Mouse (Mus musculus) Patski (cell line): ENCODE data around the gene Mettl9. TPM values are rescaled to one million over a fixed set of nuclear protein-coding genes. Genes with fewer than 3 reads are reported as not detected.

Source experiments
- ATAC-seq: fragments of 100-300 bp; one replicate; pipeline ENCODE4 v1.8.0; 2021
- CTCF ChIA-PET: fragments of 350-600 bp; sonication (Branson Sonifier 250); formaldehyde crosslinking; loops from one replicate; lab custom pipeline; 2022; ENCODE audit warnings: inconsistent platforms; lab: Charles Lee
- POLR2A ChIA-PET: fragments of 350-600 bp; sonication (Branson Sonifier 250); formaldehyde crosslinking; loops from one replicate; lab custom pipeline; 2022; ENCODE audit warnings: antibody characterized with exemption, inconsistent platforms; lab: Charles Lee
- DNase-seq: peaks from one replicate; pipeline ENCODE4 v3.0.0-alpha.2; 2011; ENCODE audit warnings: low read depth, low spot score
- H3K27me3 ChIP-seq: fragments of 371-371 bp; one replicate; pipeline ENCODE4 v1.5.1; 2021
- CTCF ChIP-seq: fragments of 100-300 bp; IDR thresholded peaks from one replicate; pipeline ENCODE4 v1.5.1; 2021
- in situ Hi-C: fragments of 300-500 bp; cut with MboI; formaldehyde crosslinking; loops from 3 replicates; pipeline ENCODE4 v1.11.1; 2018; ENCODE audit warnings: low pct_unique_long_range_greater_than_20kb, mixed read lengths
- polyA plus RNA-seq: library from polyadenylated mRNA; unstranded; gene quantifications from one replicate; pipeline ENCODE4 v1.2.3, GENCODE M21; 2021

The Mettl9 gene
- polyA plus RNA-seq, 1 experiment from 2014 or later: 145 TPM

DNA sequence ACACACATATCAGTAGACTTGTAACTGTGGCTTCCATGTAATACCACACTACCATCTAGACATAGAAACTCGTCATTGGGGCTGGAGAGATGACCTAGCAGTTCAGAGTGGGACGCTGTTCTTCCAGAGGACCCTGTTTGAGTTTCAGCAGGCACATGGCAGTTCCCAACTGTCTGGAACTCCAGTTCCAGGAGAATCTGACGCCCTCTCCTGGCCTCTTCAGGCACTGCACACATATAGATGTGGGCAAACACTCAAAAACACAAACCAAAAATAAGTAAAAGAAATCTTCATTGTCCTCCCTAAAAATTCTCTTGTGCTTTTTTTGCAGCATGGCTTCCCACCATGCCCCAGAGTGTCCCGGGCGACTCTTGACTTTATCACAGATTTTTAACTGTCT lies 54.5 kb downstream of the Mettl9 start:
- POLR2A ChIA-PET: no interaction called here
- ATAC-seq: no peak
- peak; percentile 29 for TF ChIP-seq CTCF
- CTCF ChIA-PET: interaction anchor here (1.3 kb wide), 1 partner anchor 13 kb away, joined by 8 read pairs; no protein-coding TSS in a partner anchor
- no peaks in the 10 kb centered on the region for H3K27me3 ChIP-seq
- in situ Hi-C loops: no loop called here
- DNase-seq: no peak

DNA sequence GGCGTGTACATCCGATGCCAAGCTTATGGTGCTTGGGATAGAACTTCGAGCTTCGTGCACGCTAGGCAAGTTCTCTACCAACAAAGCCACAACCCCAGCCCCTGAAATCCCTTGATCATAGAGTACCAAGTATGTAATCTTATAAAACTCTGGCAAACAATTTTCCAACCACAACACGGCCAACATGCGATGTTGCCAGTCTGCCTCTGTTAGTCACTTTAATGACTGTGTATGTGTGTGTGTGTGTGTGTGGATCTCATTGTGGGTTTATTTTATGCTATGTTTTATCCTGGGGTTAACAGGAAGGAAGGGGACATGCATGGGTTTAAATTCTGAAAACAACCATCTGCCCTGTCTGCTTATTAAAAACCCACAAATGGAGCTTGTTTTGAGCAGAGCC lies 56.5 kb downstream of the Mettl9 start:
- TF ChIP-seq CTCF: no peak
- ChIA-PET POLR2A (no interaction called here), CTCF (no interaction called here)
- ATAC-seq (no peak), DNase-seq (no peak)
- H3K27me3 ChIP-seq: no peaks in the 10 kb centered on the region
- in situ Hi-C loops: no loop called here

DNA sequence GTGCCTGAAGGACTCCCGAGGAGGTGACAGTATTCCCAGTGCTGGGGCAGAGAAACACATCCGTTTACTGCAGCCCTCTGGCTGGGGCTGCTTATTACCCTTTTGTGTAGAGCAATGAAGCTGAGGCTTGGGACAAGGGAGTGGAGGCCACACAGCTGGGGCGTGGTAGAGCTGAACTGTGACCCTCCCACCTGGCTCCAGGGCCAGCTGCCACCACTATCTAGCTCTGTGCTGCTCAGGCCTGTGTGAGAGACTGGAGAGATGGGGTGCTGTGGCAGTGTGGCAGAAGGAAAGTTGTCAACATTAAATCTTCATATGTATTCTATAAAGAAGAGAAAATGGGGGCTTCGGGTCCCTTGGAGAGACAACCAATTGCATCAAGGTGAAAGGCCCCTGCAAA lies 58.8 kb downstream of the Mettl9 start:
- POLR2A ChIA-PET: interaction anchor here (0.6 kb wide), 1 partner anchor 8 kb away, joined by 6 read pairs; no protein-coding TSS in a partner anchor

DNA sequence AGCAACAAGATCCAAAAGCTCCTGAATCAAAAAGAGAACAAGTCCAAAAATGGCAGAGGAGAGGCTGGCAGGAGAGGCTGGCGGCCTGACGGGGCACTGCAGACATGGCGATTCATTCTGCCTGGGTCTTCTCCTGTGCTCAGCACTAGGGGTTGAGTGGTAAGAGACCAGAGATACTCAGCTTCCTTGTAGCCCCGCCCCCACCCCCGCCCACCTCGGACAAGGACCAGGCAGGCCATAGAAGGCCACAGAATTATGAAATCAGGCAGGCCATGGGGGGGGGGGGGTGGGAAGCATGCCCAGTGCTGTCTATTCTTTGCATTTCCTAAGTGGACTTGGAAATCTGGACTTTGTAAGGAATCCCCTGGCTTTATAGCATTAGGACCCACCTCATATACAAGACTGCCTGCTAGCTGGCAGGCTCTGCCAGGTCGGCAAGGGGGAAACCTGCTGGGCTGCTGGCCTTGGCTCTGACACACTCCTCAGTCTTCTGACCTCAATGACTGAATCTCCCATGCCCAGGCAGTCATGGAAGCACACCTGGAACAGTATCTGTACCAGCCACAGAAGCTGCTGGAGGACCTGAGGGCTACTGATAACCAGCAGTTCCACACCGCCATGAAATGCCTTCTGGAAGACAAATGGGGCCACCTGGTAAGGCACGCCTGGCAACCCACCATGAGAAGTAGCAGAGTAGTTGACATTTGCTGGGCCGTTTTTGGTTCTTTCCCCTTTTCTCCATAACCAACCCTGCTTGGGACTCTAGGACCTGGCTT lies 64.6 kb downstream of the Mettl9 start:
- ChIA-PET CTCF (no interaction called here), POLR2A (no interaction called here)
- in situ Hi-C loops: no loop called here
- no peak for TF ChIP-seq CTCF
- H3K27me3 ChIP-seq: no peaks in the 10 kb centered on the region
- ATAC-seq (no peak), DNase-seq (no peak)

More for the DNA sequence above, 58.8 kb downstream of the Mettl9 start:
- no peaks in the 10 kb centered on the region for H3K27me3 ChIP-seq
- ATAC-seq: no peak
- CTCF ChIA-PET: interaction anchor here (0.9 to 1.3 kb wide), 4 partner anchors 10 to 131 kb away, joined by 3 read pairs; partner anchors contain the start of gene Igsf6
- no peak for TF ChIP-seq CTCF
- in situ Hi-C loops: no loop called here
- no peak for DNase-seq

DNA sequence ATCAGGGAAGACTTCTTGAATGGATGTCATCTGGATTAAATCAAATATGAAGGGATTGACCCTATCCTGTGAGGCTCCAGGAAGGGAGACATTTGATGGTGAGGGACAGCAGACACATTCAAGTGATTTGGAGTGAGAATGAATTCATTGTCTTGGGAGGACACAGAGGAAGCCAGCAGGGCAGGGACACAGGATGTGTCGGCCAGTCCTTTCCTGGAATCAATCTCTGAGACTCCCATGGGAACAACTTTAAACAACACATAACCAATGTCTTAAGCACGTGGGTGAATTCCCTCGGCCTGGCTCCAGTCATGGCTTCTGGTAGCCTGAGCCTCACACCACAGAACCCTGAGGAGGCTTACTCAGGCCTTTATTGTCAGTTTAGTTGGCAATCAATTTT lies 73.6 kb downstream of the Mettl9 start:
- no peak for TF ChIP-seq CTCF
- H3K27me3 ChIP-seq: no peaks in the 10 kb centered on the region
- ChIA-PET POLR2A (no interaction called here), CTCF (no interaction called here)
- DNase-seq (no peak), ATAC-seq (no peak)
- in situ Hi-C loops: no loop called here

DNA sequence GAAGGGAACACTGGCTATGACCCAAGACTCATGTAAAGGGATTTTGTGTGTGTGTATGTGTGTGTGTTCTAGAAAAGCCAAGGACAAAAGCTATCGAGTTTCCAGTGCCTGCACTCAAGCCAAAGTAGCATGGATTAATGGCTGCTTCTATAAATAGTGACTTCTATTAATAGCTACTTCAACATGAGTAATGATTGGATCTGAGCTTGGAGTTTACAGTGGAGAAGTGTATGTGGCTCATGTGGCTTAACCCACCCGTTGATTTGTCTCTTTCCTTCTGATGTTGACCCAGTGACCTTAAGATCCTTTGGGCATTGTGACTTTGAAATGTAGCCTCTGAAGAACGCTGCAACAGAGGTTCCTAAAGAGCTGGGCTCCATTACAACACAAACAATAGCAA lies 77.1 kb downstream of the Mettl9 start:
- no peak for TF ChIP-seq CTCF
- in situ Hi-C loops: no loop called here
- CTCF ChIA-PET: interaction anchor here (0.7 to 1.0 kb wide), 3 partner anchors 8 to 24 kb away, joined by 3 to 5 read pairs (median 3); no protein-coding TSS in a partner anchor
- ATAC-seq (no peak), DNase-seq (no peak)
- no peaks in the 10 kb centered on the region for H3K27me3 ChIP-seq
- POLR2A ChIA-PET: no interaction called here

DNA sequence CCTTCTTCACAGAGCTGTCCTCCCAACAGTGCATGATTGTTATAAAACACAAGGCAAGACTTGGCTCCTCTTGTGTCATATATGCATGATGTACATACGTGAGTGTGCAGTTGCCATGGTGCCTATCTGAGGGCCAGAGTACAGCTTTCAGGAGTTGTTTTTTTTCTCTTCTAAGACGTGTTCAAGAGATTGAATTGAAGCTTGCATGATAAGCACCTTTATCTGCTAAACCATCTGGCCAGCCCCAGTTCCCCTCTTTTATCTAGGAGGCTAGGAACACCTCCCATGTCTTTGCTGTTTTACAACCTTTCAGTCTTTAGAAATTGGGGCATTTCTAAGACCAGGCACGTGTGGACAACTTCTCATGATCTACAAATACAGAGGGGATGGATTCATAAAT lies 77.5 kb downstream of the Mettl9 start:
- DNase-seq (no peak), ATAC-seq (no peak)
- ChIA-PET CTCF (interaction anchor here (0.8 to 1.0 kb wide), 2 partner anchors 8 to 9 kb away, joined by 3 to 5 read pairs; no protein-coding TSS in a partner anchor), POLR2A (no interaction called here)
- TF ChIP-seq CTCF: no peak
- H3K27me3 ChIP-seq: no peaks in the 10 kb centered on the region
- in situ Hi-C loops: no loop called here

DNA sequence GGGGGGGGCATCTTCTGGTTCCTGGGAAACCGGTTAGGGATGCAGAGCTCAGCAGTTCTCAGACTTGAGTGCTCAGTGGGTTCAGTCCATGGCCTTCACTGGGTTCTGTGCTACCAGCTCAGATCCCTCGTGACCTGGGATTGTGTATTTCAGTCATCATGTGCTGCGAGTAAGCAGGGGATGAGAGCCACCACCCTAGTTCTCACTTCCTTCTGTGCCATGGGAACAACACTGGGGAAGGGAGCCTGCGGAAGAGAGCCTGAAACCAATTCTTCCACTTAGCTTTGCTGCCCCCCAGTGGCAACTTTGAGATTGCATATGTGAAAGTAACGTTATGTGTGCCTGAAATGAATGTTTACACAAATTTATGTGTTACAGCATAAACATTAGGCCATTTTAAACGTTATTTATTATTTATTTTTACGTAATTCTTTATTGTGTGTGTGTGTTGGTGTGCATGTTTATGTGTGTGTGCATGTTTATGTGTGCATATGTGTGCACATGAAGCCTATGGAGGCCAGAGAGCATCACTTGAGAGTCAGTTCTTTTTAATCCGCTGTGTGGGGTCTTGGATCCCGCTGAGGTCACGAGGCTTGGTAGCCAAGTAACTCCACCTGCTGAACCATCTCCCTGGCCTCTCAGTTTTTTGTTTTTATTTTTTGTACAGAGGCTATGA lies 86.0 kb downstream of the Mettl9 start:
- in situ Hi-C loops: loop anchor here (10.0 kb wide), 1 partner anchor 285 kb away; no protein-coding TSS in a partner anchor
- peak; percentile 28 for DNase-seq
- TF ChIP-seq CTCF: peak; percentile 84
- ChIA-PET POLR2A (no interaction called here), CTCF (interaction anchor here (0.7 to 1.8 kb wide), 12 partner anchors 9 to 203 kb away, joined by 3 to 7 read pairs (median 4); partner anchors contain the start of genes Igsf6 and Polr3e)
- H3K27me3 ChIP-seq: no peaks in the 10 kb centered on the region
- ATAC-seq: peak; percentile 55

Other genes with a start within 250 kb of the Mettl9 start
- not detected for gene Gm5737, start 222.1 kb upstream of the Mettl9 start, polyA plus RNA-seq
- gene Eef2k, start 191.6 kb upstream of the Mettl9 start, polyA plus RNA-seq: 21.8 TPM
- gene Polr3e, start 116.7 kb upstream of the Mettl9 start, polyA plus RNA-seq: 27.2 TPM
- gene Cdr2, start 52.1 kb upstream of the Mettl9 start, polyA plus RNA-seq: 39.9 TPM
- 0.09 TPM for gene Mfsd13b, start 51.9 kb upstream of the Mettl9 start, polyA plus RNA-seq
- 0.17 TPM for gene Igsf6, start 40.1 kb downstream of the Mettl9 start, polyA plus RNA-seq
- gene Otoa, start 47.2 kb downstream of the Mettl9 start, polyA plus RNA-seq: 0.09 TPM